Mouse (Mus musculus) heart, embryonic 11.5 days (tissue): Measurements from ENCODE around the gene Pet100. TPM values are rescaled to one million over a fixed set of nuclear protein-coding genes. Genes with fewer than 3 reads are reported as not detected.

Source experiments
- ATAC-seq: fragments of 200-750 bp; cut with Nextera tagmentation; replicated peaks from 2 replicates; pipeline ENCODE4 v1.8.0; 2017; ENCODE audit warnings: moderate library complexity; ENCODE audit not compliant: insufficient number of reproducible peaks, low FRiP score, low TSS enrichment
- H3K27ac ChIP-seq: fragments of 300-500 bp; sonication (generic); 2 replicates; pipeline ENCODE4 v1.5.1; 2014; ENCODE audit warnings: mild to moderate bottlenecking, low read depth, low read length
- H3K27me3 ChIP-seq: fragments of 300-500 bp; sonication (generic); 2 replicates; pipeline ENCODE4 v1.6.1; 2014; ENCODE audit warnings: mild to moderate bottlenecking, low read length, mixed read lengths; ENCODE audit not compliant: control insufficient read depth, insufficient read depth
- H3K36me3 ChIP-seq: fragments of 300-500 bp; sonication (generic); 2 replicates; pipeline ENCODE4 v1.6.1; 2014; ENCODE audit warnings: mild to moderate bottlenecking, low read length, moderate library complexity, mixed read lengths; ENCODE audit not compliant: control insufficient read depth, insufficient read depth
- H3K4me1 ChIP-seq: fragments of 300-500 bp; sonication (generic); 2 replicates; pipeline ENCODE4 v1.6.1; 2014; ENCODE audit warnings: low read length; ENCODE audit not compliant: control insufficient read depth, insufficient read depth
- H3K4me2 ChIP-seq: fragments of 300-500 bp; sonication (generic); 2 replicates; pipeline ENCODE4 v1.6.1; 2014; ENCODE audit warnings: mild to moderate bottlenecking, moderate library complexity
- H3K4me3 ChIP-seq: fragments of 300-500 bp; sonication (generic); 2 replicates; pipeline ENCODE4 v1.5.1; 2014; ENCODE audit warnings: low read depth, low read length
- H3K9ac ChIP-seq: fragments of 300-500 bp; sonication (generic); 2 replicates; pipeline ENCODE4 v1.6.1; 2014; ENCODE audit warnings: mild to moderate bottlenecking, low read depth, low read length, moderate library complexity
- H3K9me3 ChIP-seq: fragments of 300-500 bp; sonication (generic); replicated peaks from 2 replicates; pipeline ENCODE4 v1.6.1; 2016; ENCODE audit warnings: low read length; ENCODE audit not compliant: control insufficient read depth
- WGBS: fragments of 180-500 bp; shearing (Covaris S2); extraction: QIAGEN DNeasy Blood & Tissue Kit; methylation state at CpG from one replicate; pipeline ENCODE4 v1.1.7; 2014; ENCODE audit not compliant: insufficient replicate concordance; 5-methylcytosine and 5-hydroxymethylcytosine counted together
- polyA plus RNA-seq: library from polyadenylated mRNA; unstranded; fragments of >200 nt; fragmentation: Nextera tagmentation; extraction: Ambion mirVana; gene quantifications from 2 replicates; pipeline ENCODE4 v1.2.1, GENCODE M21; 2014

Gene Pet100
- polyA plus RNA-seq, 1 experiment from 2014 or later: 109 TPM

GRCm38 (mm10) chr8:3587391-3588257, 33.7 kb upstream of the Pet100 start:
- peak; percentile 39 for ATAC-seq
- peaks cover 15% of the 10 kb centered on the region for H3K27me3 ChIP-seq

GRCm38 (mm10) chr8:3588258-3588633, 33.1 kb upstream of the Pet100 start:
- no peak overlapping the region for H3K27ac ChIP-seq
- no peaks in the 10 kb centered on the region for H3K9me3 ChIP-seq
- 6% methylated on average over 11 of the region's 11 CpGs for WGBS
- H3K4me3 ChIP-seq: peak overlapping the region; percentile 81
- H3K9ac ChIP-seq: peak overlapping the region; percentile 75
- H3K36me3 ChIP-seq: no peaks in the 10 kb centered on the region
- peaks cover 15% of the 10 kb centered on the region for H3K27me3 ChIP-seq
- H3K4me2 ChIP-seq: peak overlapping the region; percentile 99
- no peaks in the 10 kb centered on the region for H3K4me1 ChIP-seq
- peak; percentile 42; the same call in 1 of the 2 replicates for ATAC-seq

More at GRCm38 (mm10) chr8:3587391-3588257, 33.7 kb upstream of the Pet100 start:
- H3K4me2 ChIP-seq: peak overlapping the region; percentile 99
- no peaks in the 10 kb centered on the region for H3K4me1 ChIP-seq
- H3K9ac ChIP-seq: peak overlapping the region; percentile 75
- H3K9me3 ChIP-seq: no peaks in the 10 kb centered on the region
- peak overlapping the region; percentile 81 for H3K4me3 ChIP-seq
- H3K36me3 ChIP-seq: no peaks in the 10 kb centered on the region
- WGBS: under 1% methylated on average over 72 of the region's 77 CpGs
- no peak overlapping the region for H3K27ac ChIP-seq

GRCm38 (mm10) chr8:3593470-3593869, 27.9 kb upstream of the Pet100 start:
- no peaks in the 10 kb centered on the region for H3K9me3 ChIP-seq
- H3K4me1 ChIP-seq: no peaks in the 10 kb centered on the region
- ATAC-seq: no peak
- no peaks in the 10 kb centered on the region for H3K36me3 ChIP-seq
- H3K27ac ChIP-seq: no peak overlapping the region
- no peak overlapping the region for H3K4me3 ChIP-seq
- H3K9ac ChIP-seq: no peak overlapping the region
- no peak overlapping the region for H3K4me2 ChIP-seq
- H3K27me3 ChIP-seq: no peaks in the 10 kb centered on the region
- 58% methylated on average over 3 of the region's 3 CpGs for WGBS

GRCm38 (mm10) chr8:3594466-3594865, 26.9 kb upstream of the Pet100 start:
- no peak for ATAC-seq
- Histone ChIP-seq H3K4me1 (no peaks in the 10 kb centered on the region), H3K27me3 (no peaks in the 10 kb centered on the region), H3K4me3 (no peak overlapping the region), H3K27ac (no peak overlapping the region), H3K4me2 (no peak overlapping the region), H3K9me3 (no peaks in the 10 kb centered on the region), H3K9ac (no peak overlapping the region), H3K36me3 (no peaks in the 10 kb centered on the region)
- WGBS: 75% methylated on average over 2 of the region's 2 CpGs

GRCm38 (mm10) chr8:3598054-3598453, 23.3 kb upstream of the Pet100 start:
- whole genome bisulfite sequencing: 45% methylated on average over 3 of the region's 3 CpGs
- H3K36me3 ChIP-seq: no peaks in the 10 kb centered on the region
- no peaks in the 10 kb centered on the region for H3K4me1 ChIP-seq
- no peak overlapping the region for H3K9ac ChIP-seq
- H3K27ac ChIP-seq: no peak overlapping the region
- no peak for ATAC-seq
- H3K4me3 ChIP-seq: no peak overlapping the region
- H3K27me3 ChIP-seq: no peaks in the 10 kb centered on the region
- H3K9me3 ChIP-seq: no peaks in the 10 kb centered on the region
- H3K4me2 ChIP-seq: no peak overlapping the region

- Histone ChIP-seq H3K4me1 (no peaks in the 10 kb centered on the region), H3K4me2 (no peak overlapping the region), H3K36me3 (no peaks in the 10 kb centered on the region), H3K27me3 (no peaks in the 10 kb centered on the region), H3K27ac (no peak overlapping the region), H3K4me3 (no peak overlapping the region), H3K9ac (no peak overlapping the region), H3K9me3 (no peaks in the 10 kb centered on the region)
- 54% methylated on average over 1 of the region's 1 CpGs for WGBS
- no peak for ATAC-seq
These were observed 22.1 kb upstream of the Pet100 start for GRCm38 (mm10) chr8:3599219-3599618.

- H3K4me2 ChIP-seq: no peak overlapping the region
- no peak overlapping the region for H3K27ac ChIP-seq
- no peaks in the 10 kb centered on the region for H3K36me3 ChIP-seq
- no peak overlapping the region for H3K9ac ChIP-seq
- no peaks in the 10 kb centered on the region for H3K27me3 ChIP-seq
- WGBS: 71% methylated on average over 6 of the region's 6 CpGs
- no peaks in the 10 kb centered on the region for H3K4me1 ChIP-seq
- no peak for ATAC-seq
- no peak overlapping the region for H3K4me3 ChIP-seq
- no peaks in the 10 kb centered on the region for H3K9me3 ChIP-seq
These were observed 20.9 kb upstream of the Pet100 start for GRCm38 (mm10) chr8:3600401-3600800.

GRCm38 (mm10) chr8:3603439-3603838, 17.9 kb upstream of the Pet100 start:
- H3K36me3 ChIP-seq: no peaks in the 10 kb centered on the region
- WGBS: 61% methylated on average over 13 of the region's 13 CpGs

GRCm38 (mm10) chr8:3606593-3606992, 14.8 kb upstream of the Pet100 start:
- H3K4me3 ChIP-seq: no peak overlapping the region
- H3K4me2 ChIP-seq: no peak overlapping the region
- ATAC-seq: no peak; the same call in 1 of the 2 replicates
- H3K4me1 ChIP-seq: no peaks in the 10 kb centered on the region
- H3K27ac ChIP-seq: no peak overlapping the region
- no peaks in the 10 kb centered on the region for H3K9me3 ChIP-seq
- 80% methylated on average over 16 of the region's 16 CpGs for WGBS
- no peak overlapping the region for H3K9ac ChIP-seq
- H3K27me3 ChIP-seq: no peaks in the 10 kb centered on the region
- peaks cover 21% of the 10 kb centered on the region for H3K36me3 ChIP-seq

More at GRCm38 (mm10) chr8:3603439-3603838, 17.9 kb upstream of the Pet100 start:
- no peak for ATAC-seq
- no peaks in the 10 kb centered on the region for H3K9me3 ChIP-seq
- no peak overlapping the region for H3K4me2 ChIP-seq
- H3K27me3 ChIP-seq: no peaks in the 10 kb centered on the region
- no peak overlapping the region for H3K4me3 ChIP-seq
- no peak overlapping the region for H3K27ac ChIP-seq
- no peak overlapping the region for H3K9ac ChIP-seq
- H3K4me1 ChIP-seq: no peaks in the 10 kb centered on the region
